Mouse (Mus musculus) urinary bladder, postnatal 10 days (tissue): ENCODE data around the gene Itgb2l.
A peak's percentile ranks its signal among the peaks of the same experiment; 100 is the strongest.
"Not testable (repeated sequence)": the region's sequence is repeated elsewhere in the genome, so short reads cannot be mapped to it uniquely, and the experiment has no call there.

Experiments
- DNase-seq: peaks from one replicate; pipeline ENCODE4 v3.0.0; 2022; ENCODE audit warnings: low spot score

Itgb2l gene

GRCm38 (mm10) chr16:96443468-96443867 lies at the start of gene Itgb2l:
Gene Itgb2l (minus strand): TSS chr16:96443619.
- no peak for DNase-seq

GRCm38 (mm10) chr16:96491530-96491929 lies 48.1 kb upstream of the Itgb2l start:
- DNase-seq: no peak

GRCm38 (mm10) chr16:96488038-96488437 lies 44.6 kb upstream of the Itgb2l start:
- no peak for DNase-seq

- no peak for DNase-seq
These were observed 43.7 kb upstream of the Itgb2l start for GRCm38 (mm10) chr16:96487007-96487684.

GRCm38 (mm10) chr16:96481791-96482190 lies 38.4 kb upstream of the Itgb2l start:
- no peak for DNase-seq

- DNase-seq: no peak
These were observed 30.8 kb upstream of the Itgb2l start for GRCm38 (mm10) chr16:96474185-96474584.

- DNase-seq: no peak
These were observed 29.4 kb upstream of the Itgb2l start for GRCm38 (mm10) chr16:96472816-96473215.

- DNase-seq: no peak
These were observed 28.9 kb upstream of the Itgb2l start for GRCm38 (mm10) chr16:96472361-96472760.

- no peak for DNase-seq
These were observed 26.2 kb upstream of the Itgb2l start for GRCm38 (mm10) chr16:96469640-96470039.

GRCm38 (mm10) chr16:96468698-96469097 lies 25.3 kb upstream of the Itgb2l start:
- DNase-seq: peak; percentile 19

GRCm38 (mm10) chr16:96468011-96468410 lies 24.6 kb upstream of the Itgb2l start:
- no peak for DNase-seq

- peak; percentile 24 for DNase-seq
These were observed 24.0 kb upstream of the Itgb2l start, which contains the start of gene Pcp4 for GRCm38 (mm10) chr16:96467445-96467844. Gene Pcp4 (plus strand): TSS chr16:96467606.

- no peak for DNase-seq
These were observed 17.4 kb upstream of the Itgb2l start for GRCm38 (mm10) chr16:96460788-96461187.

- no peak for DNase-seq
These were observed 15.9 kb upstream of the Itgb2l start for GRCm38 (mm10) chr16:96459356-96459755.

- no peak for DNase-seq
These were observed 14.2 kb upstream of the Itgb2l start for GRCm38 (mm10) chr16:96457612-96458011.

GRCm38 (mm10) chr16:96454086-96454485 lies 10.7 kb upstream of the Itgb2l start:
- DNase-seq: no peak

GRCm38 (mm10) chr16:96450871-96451270 lies 7.5 kb upstream of the Itgb2l start:
- DNase-seq: not testable (repeated sequence)

GRCm38 (mm10) chr16:96441826-96442225 lies 1.6 kb downstream of the Itgb2l start:
- DNase-seq: no peak

GRCm38 (mm10) chr16:96440871-96441270 lies 2.5 kb downstream of the Itgb2l start:
- DNase-seq: no peak

GRCm38 (mm10) chr16:96439682-96440081 lies 3.7 kb downstream of the Itgb2l start:
- no peak for DNase-seq

GRCm38 (mm10) chr16:96438946-96439345 lies 4.5 kb downstream of the Itgb2l start:
- no peak for DNase-seq

- no peak for DNase-seq
These were observed 9.2 kb downstream of the Itgb2l start for GRCm38 (mm10) chr16:96434024-96434785.

GRCm38 (mm10) chr16:96433266-96433665 lies 10.2 kb downstream of the Itgb2l start:
- DNase-seq: no peak
